Mouse (Mus musculus) hindbrain, postnatal 0 days (tissue): ENCODE measurements around the gene Gm17304. TPM values are rescaled to one million over a fixed set of nuclear protein-coding genes. Genes with fewer than 3 reads are reported as not detected.

Experiments
- ATAC-seq: fragments of 200-750 bp; cut with Nextera tagmentation; 2 replicates; pipeline ENCODE4 v1.8.0; 2017; ENCODE audit warnings: mild to moderate bottlenecking, moderate TSS enrichment, moderate library complexity
- DNase-seq: peaks from one replicate; pipeline ENCODE4 v3.0.0-alpha.2; 2015; ENCODE audit warnings: low spot score
- H3K27ac ChIP-seq: fragments of 300-500 bp; sonication (generic); 2 replicates; pipeline ENCODE4 v1.5.1; 2014; ENCODE audit warnings: mild to moderate bottlenecking
- H3K27me3 ChIP-seq: fragments of 300-500 bp; sonication (generic); 2 replicates; pipeline ENCODE4 v1.6.1; 2014; ENCODE audit warnings: low read length, mixed read lengths; ENCODE audit not compliant: insufficient read depth
- H3K36me3 ChIP-seq: fragments of 300-500 bp; sonication (generic); 2 replicates; pipeline ENCODE4 v1.6.1; 2014; ENCODE audit warnings: low read length, mixed read lengths; ENCODE audit not compliant: insufficient read depth
- H3K4me1 ChIP-seq: fragments of 300-500 bp; sonication (generic); 2 replicates; pipeline ENCODE4 v1.6.1; 2014; ENCODE audit warnings: antibody characterized with exemption, low read length, mixed read lengths; ENCODE audit not compliant: insufficient read depth
- H3K4me2 ChIP-seq: fragments of 300-500 bp; sonication (generic); 2 replicates; pipeline ENCODE4 v1.6.1; 2014; ENCODE audit warnings: low read depth, mild to moderate bottlenecking, low read length, moderate library complexity, mixed read lengths
- H3K4me3 ChIP-seq: fragments of 300-500 bp; sonication (generic); 2 replicates; pipeline ENCODE4 v1.5.1; 2014; ENCODE audit warnings: low read length
- H3K9ac ChIP-seq: fragments of 300-500 bp; sonication (generic); replicated peaks from 2 replicates; pipeline ENCODE4 v1.6.1; 2014; ENCODE audit warnings: mild to moderate bottlenecking, low read length, moderate library complexity, mixed read lengths
- H3K9me3 ChIP-seq: fragments of 300-500 bp; sonication (generic); 2 replicates; pipeline ENCODE4 v1.6.1; 2016; ENCODE audit warnings: low read length, mixed read lengths
- CTCF ChIP-seq: IDR thresholded peaks from 2 replicates; pipeline ENCODE4 v1.5.1; 2016; ENCODE audit warnings: antibody characterized with exemption, control low read depth, low read depth
- WGBS: fragments of 180-500 bp; shearing (Covaris S2); extraction: QIAGEN DNeasy Blood & Tissue Kit; methylation state at CpG from one replicate; pipeline ENCODE4 v1.1.7; 2014; 5-methylcytosine and 5-hydroxymethylcytosine counted together
- polyA plus RNA-seq: library from polyadenylated mRNA; unstranded; fragments of >200 nt; fragmentation: Nextera tagmentation; extraction: Ambion mirVana; gene quantifications from 2 replicates; pipeline ENCODE4 v1.2.1, GENCODE M21; 2015
- total RNA-seq: library from RNA; depleted of rRNA; stranded (reverse); fragments of >200 nt; gene quantifications from 2 replicates; pipeline ENCODE4 v1.2.3, GENCODE M21; 2014; rRNA removed

Gene Gm17304
- total RNA-seq (not detected in 2 replicates), polyA plus RNA-seq (not detected in 2 replicates)

- Histone ChIP-seq H3K4me1 (no peaks in the 10 kb centered on the region), H3K36me3 (no peaks in the 10 kb centered on the region), H3K27ac (no peak within 1 kb of the TSS), H3K27me3 (no peaks in the 10 kb centered on the region), H3K4me3 (no peak within 1 kb of the TSS), H3K9me3 (no peaks in the 10 kb centered on the region), H3K9ac (no peak within 1 kb of the TSS), H3K4me2 (no peak within 1 kb of the TSS)
- DNase-seq: no peak
- no peak for ATAC-seq
- 88% methylated on average over 4 of the region's 4 CpGs for WGBS
- no peak for TF ChIP-seq CTCF
Measured at GRCm38 (mm10) chr5:106608798-106609197, at the start of gene Gm17304. Gene Gm17304, plus strand, starts transcription at chr5:106609098.

- 0 out of 2 replicates have a peak, but pooled peaks cover 4% of the 10 kb centered on the region for H3K4me1 ChIP-seq
- H3K9ac ChIP-seq: peak overlapping the region; percentile 45
- H3K4me2 ChIP-seq: peak overlapping the region; percentile 67
- no peaks in the 10 kb centered on the region for H3K9me3 ChIP-seq
- H3K27me3 ChIP-seq: peaks cover 49% of the 10 kb centered on the region
- peak; percentile 55; the same call in 1 of the 2 replicates for ATAC-seq
- TF ChIP-seq CTCF: no peak
- WGBS: 4% methylated on average over 40 of the region's 40 CpGs
- peak overlapping the region; percentile 36 for H3K4me3 ChIP-seq
- H3K36me3 ChIP-seq: no peaks in the 10 kb centered on the region
- peak; percentile 36 for DNase-seq
- no peak overlapping the region for H3K27ac ChIP-seq
Measured at GRCm38 (mm10) chr5:106560631-106561498, 48.0 kb upstream of the Gm17304 start.

- ATAC-seq: no peak
- Histone ChIP-seq H3K9me3 (no peaks in the 10 kb centered on the region), H3K4me2 (peak overlapping the region; percentile 67), H3K4me1 (0 out of 2 replicates have a peak, but pooled peaks cover 4% of the 10 kb centered on the region), H3K27ac (no peak overlapping the region), H3K9ac (peak overlapping the region; percentile 45; the same call in 1 of the 2 replicates), H3K27me3 (peaks cover 55% of the 10 kb centered on the region), H3K4me3 (peak overlapping the region; percentile 36), H3K36me3 (no peaks in the 10 kb centered on the region)
- WGBS: 17% methylated on average over 8 of the region's 8 CpGs
- no peak for DNase-seq
- no peak for TF ChIP-seq CTCF
Measured at GRCm38 (mm10) chr5:106561499-106561822, 47.4 kb upstream of the Gm17304 start.

- 0 out of 2 replicates have a peak, but pooled peaks cover 4% of the 10 kb centered on the region for H3K4me1 ChIP-seq
- H3K36me3 ChIP-seq: no peaks in the 10 kb centered on the region
- H3K4me3 ChIP-seq: no peak overlapping the region
- H3K4me2 ChIP-seq: no peak overlapping the region
- no peak for TF ChIP-seq CTCF
- WGBS: 42% methylated on average over 6 of the region's 6 CpGs
- ATAC-seq (no peak), DNase-seq (no peak)
- H3K9me3 ChIP-seq: no peaks in the 10 kb centered on the region
- H3K9ac ChIP-seq: no peak overlapping the region
- H3K27me3 ChIP-seq: peaks cover 61% of the 10 kb centered on the region
- no peak overlapping the region for H3K27ac ChIP-seq
Measured at GRCm38 (mm10) chr5:106566025-106566424, 42.9 kb upstream of the Gm17304 start.

GRCm38 (mm10) chr5:106573742-106574559, 34.9 kb upstream of the Gm17304 start:
- H3K9me3 ChIP-seq: no peaks in the 10 kb centered on the region
- ATAC-seq (peak; percentile 81; the same call in 1 of the 2 replicates), DNase-seq (no peak)
- H3K36me3 ChIP-seq: no peaks in the 10 kb centered on the region
- H3K4me1 ChIP-seq: no peaks in the 10 kb centered on the region
- peak overlapping the region; percentile 59 for H3K4me3 ChIP-seq
- peak overlapping the region; percentile 55 for H3K9ac ChIP-seq
- no peak for TF ChIP-seq CTCF
- H3K4me2 ChIP-seq: peak overlapping the region; percentile 99
- 0 out of 2 replicates have a peak, but pooled peaks cover 9% of the 10 kb centered on the region for H3K27me3 ChIP-seq
- no peak overlapping the region for H3K27ac ChIP-seq
- 7% methylated on average over 48 of the region's 55 CpGs for WGBS

- Histone ChIP-seq H3K36me3 (no peaks in the 10 kb centered on the region), H3K27ac (no peak overlapping the region), H3K27me3 (0 out of 2 replicates have a peak, but pooled peaks cover 9% of the 10 kb centered on the region), H3K4me2 (peak overlapping the region; percentile 99), H3K9ac (peak overlapping the region; percentile 55), H3K9me3 (no peaks in the 10 kb centered on the region), H3K4me3 (peak overlapping the region; percentile 59), H3K4me1 (no peaks in the 10 kb centered on the region)
- DNase-seq (peak; percentile 87), ATAC-seq (peak; percentile 94)
- peak; percentile 38 for TF ChIP-seq CTCF
- 1% methylated on average over 40 of the region's 45 CpGs for WGBS
Measured at GRCm38 (mm10) chr5:106574560-106574946, 34.3 kb upstream of the Gm17304 start.
